Mouse (Mus musculus): ENCODE results near the gene Zfp810. TPM values are rescaled to one million over a fixed set of nuclear protein-coding genes. Genes with fewer than 3 reads are reported as not detected.

The Zfp810 gene
- polyA plus RNA-seq, 1 experiment = not detected

GRCm38 (mm10) chr9:22268886-22269285, 38.6 kb downstream of the Zfp810 start:
- no peak overlapping the region for H3K27ac ChIP-seq (ENCODE audit: insufficient read depth, low read depth, low read length)
- no peak for TF ChIP-seq POLR2A (IDR thresholded peaks at IDR 0.05; ENCODE audit: insufficient read depth, low read depth, low read length)
- no peak for TF ChIP-seq CTCF (IDR thresholded peaks at IDR 0.05; ENCODE audit: insufficient read depth, low read depth, low read length)
- 93% methylated on average over 1 of the region's 1 CpGs for WGBS
- no peaks in the 10 kb centered on the region for H3K4me1 ChIP-seq (ENCODE audit: control insufficient read depth, insufficient read depth, low read length)
- no peak overlapping the region for H3K4me3 ChIP-seq (ENCODE audit: insufficient read depth, low read depth, low read length)

- Histone ChIP-seq H3K4me3 (ENCODE audit: insufficient read depth, low read depth, low read length) (no peak overlapping the region), H3K27ac (ENCODE audit: insufficient read depth, low read depth, low read length) (no peak overlapping the region), H3K4me1 (ENCODE audit: control insufficient read depth, insufficient read depth, low read length) (peaks cover 7% of the 10 kb centered on the region)
- WGBS = 92% methylated on average over 10 of the region's 10 CpGs
- no peak for TF ChIP-seq CTCF (IDR thresholded peaks at IDR 0.05; ENCODE audit: insufficient read depth, low read depth, low read length)
- no peak for TF ChIP-seq POLR2A (IDR thresholded peaks at IDR 0.05; ENCODE audit: insufficient read depth, low read depth, low read length)
These were observed 44.8 kb downstream of the Zfp810 start for GRCm38 (mm10) chr9:22262611-22263010.

GRCm38 (mm10) chr9:22261594-22261993, 45.9 kb downstream of the Zfp810 start:
- no peak for TF ChIP-seq CTCF (IDR thresholded peaks at IDR 0.05; ENCODE audit: insufficient read depth, low read depth, low read length)
- H3K4me3 ChIP-seq (ENCODE audit: insufficient read depth, low read depth, low read length) = no peak overlapping the region
- WGBS = 88% methylated on average over 1 of the region's 1 CpGs
- no peak overlapping the region for H3K27ac ChIP-seq (ENCODE audit: insufficient read depth, low read depth, low read length)
- H3K4me1 ChIP-seq (ENCODE audit: control insufficient read depth, insufficient read depth, low read length) = peaks cover 7% of the 10 kb centered on the region

- TF ChIP-seq POLR2A (IDR thresholded peaks at IDR 0.05; ENCODE audit: insufficient read depth, low read depth, low read length) (no peak), CTCF (IDR thresholded peaks at IDR 0.05; ENCODE audit: insufficient read depth, low read depth, low read length) (no peak)
- WGBS = 36% methylated on average over 3 of the region's 3 CpGs
These were observed 47.4 kb downstream of the Zfp810 start for GRCm38 (mm10) chr9:22260092-22260422.

GRCm38 (mm10) chr9:22259184-22260091, 48.0 kb downstream of the Zfp810 start, which contains the start of gene Zfp599:
Zfp599 (minus strand) TSS chr9:22259895.
- H3K4me1 ChIP-seq (ENCODE audit: control insufficient read depth, insufficient read depth, low read length) = peaks cover 7% of the 10 kb centered on the region
- H3K27ac ChIP-seq (ENCODE audit: insufficient read depth, low read depth, low read length) = no peak within 1 kb of the TSS
- TF ChIP-seq POLR2A (IDR thresholded peaks at IDR 0.05; ENCODE audit: insufficient read depth, low read depth, low read length) (no peak), CTCF (IDR thresholded peaks at IDR 0.05; ENCODE audit: insufficient read depth, low read depth, low read length) (no peak)
- 4% methylated on average over 35 of the region's 35 CpGs for WGBS
- H3K4me3 ChIP-seq (ENCODE audit: insufficient read depth, low read depth, low read length) = peak within 1 kb of the TSS; percentile 53

More at GRCm38 (mm10) chr9:22260092-22260422, 47.4 kb downstream of the Zfp810 start:
- H3K4me1 ChIP-seq (ENCODE audit: control insufficient read depth, insufficient read depth, low read length) = peaks cover 7% of the 10 kb centered on the region
- no peak overlapping the region for H3K4me3 ChIP-seq (ENCODE audit: insufficient read depth, low read depth, low read length)
- no peak overlapping the region for H3K27ac ChIP-seq (ENCODE audit: insufficient read depth, low read depth, low read length)

GRCm38 (mm10) chr9:22258784-22259183, 48.7 kb downstream of the Zfp810 start:
- peaks cover 7% of the 10 kb centered on the region for H3K4me1 ChIP-seq (ENCODE audit: control insufficient read depth, insufficient read depth, low read length)
- WGBS = 89% methylated on average over 8 of the region's 8 CpGs
- no peak overlapping the region for H3K27ac ChIP-seq (ENCODE audit: insufficient read depth, low read depth, low read length)
- no peak for TF ChIP-seq CTCF (IDR thresholded peaks at IDR 0.05; ENCODE audit: insufficient read depth, low read depth, low read length)
- H3K4me3 ChIP-seq (ENCODE audit: insufficient read depth, low read depth, low read length) = no peak overlapping the region

GRCm38 (mm10) chr9:22256579-22256978, 50.9 kb downstream of the Zfp810 start:
- no peak overlapping the region for H3K4me3 ChIP-seq (ENCODE audit: insufficient read depth, low read depth, low read length)
- no peak overlapping the region for H3K27ac ChIP-seq (ENCODE audit: insufficient read depth, low read depth, low read length)
- H3K4me1 ChIP-seq (ENCODE audit: control insufficient read depth, insufficient read depth, low read length) = peaks cover 7% of the 10 kb centered on the region
- WGBS = 95% methylated on average over 4 of the region's 4 CpGs
- TF ChIP-seq POLR2A (IDR thresholded peaks at IDR 0.05; ENCODE audit: insufficient read depth, low read depth, low read length) (no peak), CTCF (IDR thresholded peaks at IDR 0.05; ENCODE audit: insufficient read depth, low read depth, low read length) (no peak)

GRCm38 (mm10) chr9:22244242-22244641, 63.2 kb downstream of the Zfp810 start:
- H3K4me1 ChIP-seq (ENCODE audit: control insufficient read depth, insufficient read depth, low read length) = no peaks in the 10 kb centered on the region
- H3K27ac ChIP-seq (ENCODE audit: insufficient read depth, low read depth, low read length) = no peak overlapping the region
- TF ChIP-seq POLR2A (IDR thresholded peaks at IDR 0.05; ENCODE audit: insufficient read depth, low read depth, low read length) (no peak), CTCF (IDR thresholded peaks at IDR 0.05; ENCODE audit: insufficient read depth, low read depth, low read length) (no peak)
- no peak overlapping the region for H3K4me3 ChIP-seq (ENCODE audit: insufficient read depth, low read depth, low read length)
- WGBS = 95% methylated on average over 2 of the region's 2 CpGs

GRCm38 (mm10) chr9:22240001-22240400, 67.4 kb downstream of the Zfp810 start:
- Histone ChIP-seq H3K27ac (ENCODE audit: insufficient read depth, low read depth, low read length) (no peak overlapping the region), H3K4me1 (ENCODE audit: control insufficient read depth, insufficient read depth, low read length) (no peaks in the 10 kb centered on the region), H3K4me3 (ENCODE audit: insufficient read depth, low read depth, low read length) (no peak overlapping the region)
- no peak for TF ChIP-seq CTCF (IDR thresholded peaks at IDR 0.05; ENCODE audit: insufficient read depth, low read depth, low read length)
- no peak for TF ChIP-seq POLR2A (IDR thresholded peaks at IDR 0.05; ENCODE audit: insufficient read depth, low read depth, low read length)
- 96% methylated on average over 4 of the region's 4 CpGs for WGBS
